Mouse (Mus musculus): ENCODE results near the gene Gda. TPM values are rescaled to one million over a fixed set of nuclear protein-coding genes. Genes with fewer than 3 reads are reported as not detected.

Gda gene
- total RNA-seq, 2 experiments from 2014 or later: 124 to 132 TPM

DNA sequence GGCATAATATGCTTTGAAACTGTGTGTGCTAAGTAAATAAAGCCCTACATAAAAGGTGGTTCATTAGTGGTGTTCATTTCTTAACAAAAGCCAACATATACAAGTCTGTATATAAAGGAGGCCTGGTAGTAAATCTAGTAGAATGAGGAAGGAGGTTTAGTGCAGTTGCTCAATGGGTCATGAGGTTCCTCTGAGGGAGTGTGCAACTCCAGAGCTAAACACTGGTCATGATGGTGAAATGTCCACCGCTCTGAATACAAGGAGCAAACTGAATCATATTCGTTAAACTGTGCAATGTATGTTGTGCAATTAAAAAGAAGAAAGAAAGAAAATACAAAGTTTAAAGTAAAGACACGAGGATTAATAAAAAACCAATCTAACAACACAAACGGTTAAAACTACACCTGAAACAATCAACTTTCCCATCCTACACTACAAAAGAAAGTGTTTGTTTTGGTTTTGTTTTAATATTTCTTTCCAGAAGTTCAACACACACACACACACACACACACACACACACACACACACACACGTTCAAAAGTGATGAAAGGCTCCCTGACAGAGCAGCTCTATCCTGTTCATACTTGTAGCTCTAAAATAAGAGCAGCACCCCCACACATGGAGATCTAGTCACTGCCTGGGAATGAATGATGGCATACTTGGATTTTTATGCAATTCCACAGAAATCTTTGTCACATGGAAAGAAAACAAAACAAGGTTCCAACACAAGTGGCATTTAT lies 11.9 kb downstream of the Gda start:
- intact Hi-C loops (cut with DNase I): no loop called here
- no peak for DNase-seq

DNA sequence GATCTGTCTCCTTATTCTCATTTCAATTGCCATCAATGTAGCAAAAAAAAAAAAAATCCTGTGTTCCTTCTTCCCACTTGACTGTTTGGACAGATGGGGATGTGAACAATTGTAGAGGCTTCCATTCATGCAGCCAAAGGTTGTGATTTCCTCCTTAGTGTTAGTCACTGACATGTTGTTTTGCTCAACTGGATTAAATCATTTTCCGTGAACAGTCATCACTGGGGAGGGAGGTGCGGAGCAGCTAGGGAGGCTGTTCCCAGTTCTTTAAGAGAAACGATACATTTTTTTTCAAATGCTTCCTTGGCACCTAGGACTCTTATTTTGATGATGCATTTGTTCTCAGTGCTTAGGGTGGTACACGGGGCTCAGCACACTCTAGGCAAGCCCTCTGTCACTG lies 15.8 kb downstream of the Gda start:
- DNase-seq: no peak
- intact Hi-C loops (cut with DNase I): loop anchor here (2.0 kb wide), 1 partner anchor 45 kb away; no protein-coding TSS in a partner anchor

DNA sequence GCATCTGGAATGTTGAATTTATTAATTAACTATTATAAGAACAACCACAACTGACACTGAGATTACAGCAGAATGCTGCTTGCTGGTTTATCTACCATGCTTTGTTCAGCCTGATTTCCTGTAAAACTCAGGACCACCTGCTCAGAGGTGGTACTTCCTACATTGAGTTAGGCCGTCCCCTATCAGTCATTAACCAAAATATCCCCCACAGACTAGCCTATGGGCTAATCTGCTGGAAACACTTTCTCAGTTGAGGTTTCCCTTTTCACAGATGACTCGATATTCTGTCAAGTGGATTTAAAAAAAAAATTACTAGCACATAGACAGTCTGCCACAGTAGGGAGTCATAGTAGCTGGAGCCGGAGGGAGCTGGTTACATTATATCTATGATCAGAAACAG lies 31.5 kb downstream of the Gda start:
- DNase-seq: no peak
- intact Hi-C loops (cut with DNase I): no loop called here

DNA sequence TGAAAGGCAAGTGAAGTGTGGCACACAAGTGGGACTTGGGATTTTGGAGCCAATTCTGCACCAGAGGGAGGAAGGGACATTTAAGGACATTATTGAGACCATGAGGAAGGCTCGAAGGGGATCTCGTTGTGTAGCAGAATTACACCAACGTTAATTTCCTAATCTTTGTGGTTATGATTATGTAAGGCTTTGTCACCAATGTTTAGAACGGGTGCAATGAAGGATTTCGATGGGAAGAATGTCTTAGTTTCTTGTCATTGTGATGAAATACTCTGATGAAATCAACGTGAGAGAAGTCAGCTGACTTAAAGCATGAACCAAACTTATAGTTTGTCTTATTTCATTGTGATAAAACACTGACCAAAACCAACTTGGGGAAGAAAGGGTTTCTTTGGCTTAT lies 32.4 kb downstream of the Gda start:
- intact Hi-C loops (cut with DNase I): no loop called here

DNA sequence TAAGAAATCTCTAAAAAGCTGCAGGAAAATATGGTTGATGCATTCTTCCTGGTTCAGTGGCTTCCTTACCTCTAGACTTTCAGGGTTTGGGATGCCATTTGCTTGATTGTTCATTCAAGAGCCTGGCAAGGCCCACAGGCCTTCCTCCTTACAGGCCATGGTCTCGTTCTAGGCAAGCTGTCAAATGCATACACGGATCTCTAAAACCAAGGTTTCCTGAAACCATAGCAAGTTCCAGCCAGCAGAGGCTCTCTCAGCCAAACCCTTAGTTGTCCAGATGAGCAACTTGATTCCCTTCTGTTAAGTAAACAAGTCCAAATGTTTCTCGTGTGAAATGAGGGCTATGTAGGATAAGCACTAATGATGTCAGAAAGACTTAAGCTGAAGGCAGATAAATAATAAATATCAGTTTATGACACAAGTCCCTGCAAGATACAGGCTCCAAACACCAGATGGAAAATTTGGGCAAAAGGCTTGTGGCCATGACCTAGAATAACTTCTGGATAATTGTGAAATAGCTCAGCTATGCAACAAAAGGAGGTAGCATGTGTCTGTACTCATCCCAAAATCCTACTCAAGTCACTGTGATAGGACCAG lies 34.0 kb downstream of the Gda start:
- DNase-seq: no peak
- intact Hi-C loops (cut with DNase I): no loop called here

More for the DNA sequence above, 32.4 kb downstream of the Gda start:
- DNase-seq: no peak

DNA sequence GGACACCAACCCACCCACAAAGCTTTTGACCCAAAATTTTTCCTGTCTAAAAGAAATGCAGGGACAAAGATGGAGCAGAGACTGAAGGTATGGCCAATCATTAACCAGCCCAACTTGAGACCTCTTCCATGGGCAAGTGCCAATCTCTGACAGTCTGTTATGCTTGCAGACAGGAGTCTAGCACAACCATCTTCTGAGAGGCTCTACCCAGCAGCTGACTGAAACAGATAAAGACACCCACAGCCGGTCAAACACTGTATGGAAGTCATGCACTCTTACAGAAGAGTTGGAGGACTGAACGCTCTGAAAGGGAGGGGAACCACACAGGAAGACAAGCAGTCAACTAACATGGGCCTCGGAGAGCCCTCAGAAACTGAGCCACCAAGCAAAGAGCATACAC lies 36.7 kb downstream of the Gda start:
- no peak for DNase-seq
- intact Hi-C loops (cut with DNase I): no loop called here

DNA sequence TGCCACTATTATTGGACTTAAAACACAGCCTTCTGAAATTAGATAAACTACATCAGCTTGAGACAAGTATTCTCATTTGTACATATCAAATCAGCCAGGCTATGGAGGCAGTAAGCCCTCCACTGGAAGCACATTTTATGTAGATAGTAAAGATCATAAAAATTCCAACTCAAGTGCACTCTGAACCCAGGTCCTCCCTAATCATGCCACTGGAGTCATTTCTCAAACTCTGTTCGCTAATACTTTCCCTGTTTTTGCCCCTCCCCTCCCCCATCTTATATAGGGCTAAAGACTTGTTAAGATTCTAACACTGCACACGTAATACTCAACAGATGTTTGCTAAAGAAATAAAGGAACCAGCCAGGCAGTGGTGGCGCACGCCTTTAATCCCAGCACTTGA lies 39.9 kb downstream of the Gda start:
- intact Hi-C loops (cut with DNase I): no loop called here
- no peak for DNase-seq

- DNase-seq: no peak
- intact Hi-C loops (cut with DNase I): no loop called here
These were observed 40.4 kb downstream of the Gda start for GRCm38 (mm10) chr19:21432879-21433278.

GRCm38 (mm10) chr19:21432286-21432685 lies 41.0 kb downstream of the Gda start:
- intact Hi-C loops (cut with DNase I): no loop called here
- no peak for DNase-seq

DNA sequence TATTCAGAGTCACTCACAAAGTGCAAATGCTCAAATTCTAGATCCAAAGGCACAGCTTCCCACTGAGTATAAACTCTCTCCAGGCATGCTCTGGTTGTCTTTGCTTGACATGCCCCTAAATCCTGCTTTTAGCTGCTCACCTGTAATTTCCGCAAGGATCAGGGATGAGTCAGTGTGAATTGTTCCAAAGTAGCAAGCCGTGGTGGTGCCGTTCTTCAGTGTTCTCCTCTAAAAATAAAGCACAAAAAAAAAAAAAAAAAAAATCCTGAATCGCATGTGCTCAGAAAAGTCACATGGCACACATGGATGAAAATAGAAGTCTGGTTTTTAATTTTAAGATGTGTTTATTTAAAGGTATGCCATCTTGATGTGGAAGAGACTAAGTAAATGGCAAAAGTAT lies 47.9 kb downstream of the Gda start:
- intact Hi-C loops (cut with DNase I): no loop called here
- no peak for DNase-seq

DNA sequence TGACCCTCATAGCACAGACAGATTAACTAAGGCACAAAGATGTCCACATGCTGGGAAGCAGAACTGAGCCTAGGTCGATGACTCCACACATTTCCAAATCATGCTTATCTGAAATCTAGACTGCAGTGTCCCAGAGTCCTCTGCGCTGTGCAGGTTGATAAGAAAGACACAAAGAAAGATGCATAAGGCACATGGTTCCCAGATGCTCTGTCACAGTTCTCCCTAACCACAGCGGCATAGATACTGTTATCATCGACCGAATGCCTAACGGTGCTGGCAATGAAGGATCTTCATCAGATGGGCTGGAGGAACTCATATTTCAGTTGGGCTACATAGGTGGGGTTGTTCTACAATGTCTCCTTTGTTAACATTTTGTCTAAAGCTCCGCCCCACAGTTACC lies 49.5 kb downstream of the Gda start:
- intact Hi-C loops (cut with DNase I): no loop called here
- no peak for DNase-seq

DNA sequence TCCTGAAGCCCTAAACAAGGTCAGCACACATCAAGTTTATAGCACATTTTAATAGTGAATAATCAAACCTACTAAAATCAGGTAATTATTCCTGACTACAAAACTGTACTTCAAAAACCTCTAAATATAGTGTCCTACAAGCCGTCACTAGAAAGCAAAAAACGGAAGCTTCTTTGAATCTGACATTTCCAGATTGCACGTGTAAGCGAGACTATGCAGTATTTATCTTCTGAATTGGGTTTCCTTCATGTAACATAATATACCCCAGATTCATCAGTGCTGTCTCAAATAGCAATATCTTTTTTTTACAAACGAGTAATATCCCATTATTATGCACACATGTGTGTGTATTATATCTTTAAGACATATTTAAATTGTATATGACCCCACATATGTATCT lies 54.8 kb downstream of the Gda start:
- no peak for DNase-seq
- intact Hi-C loops (cut with DNase I): no loop called here

DNA sequence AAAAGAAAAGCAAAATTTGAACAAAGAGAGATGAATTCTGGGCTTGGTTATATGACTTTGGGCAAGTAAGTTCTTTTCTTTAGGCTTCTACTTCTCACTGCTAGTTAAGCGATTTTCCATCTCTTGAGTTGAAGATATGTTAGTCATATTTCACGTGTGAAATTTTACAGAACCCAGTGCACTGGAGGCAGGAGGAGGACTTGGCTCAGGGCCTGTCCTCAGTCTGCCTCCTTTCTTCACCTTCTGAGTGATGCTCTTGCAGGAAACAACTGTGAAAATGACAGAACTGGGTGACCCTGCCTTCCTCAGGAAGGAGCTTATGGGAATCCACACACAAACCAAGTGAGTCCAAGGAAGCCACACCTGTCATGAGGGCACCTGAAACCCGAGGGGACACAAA lies 57.9 kb downstream of the Gda start:
- intact Hi-C loops (cut with DNase I): no loop called here
- no peak for DNase-seq

GRCm38 (mm10) chr19:21409178-21409577 lies 64.1 kb downstream of the Gda start:
- DNase-seq: no peak
- intact Hi-C loops (cut with DNase I): no loop called here

DNA sequence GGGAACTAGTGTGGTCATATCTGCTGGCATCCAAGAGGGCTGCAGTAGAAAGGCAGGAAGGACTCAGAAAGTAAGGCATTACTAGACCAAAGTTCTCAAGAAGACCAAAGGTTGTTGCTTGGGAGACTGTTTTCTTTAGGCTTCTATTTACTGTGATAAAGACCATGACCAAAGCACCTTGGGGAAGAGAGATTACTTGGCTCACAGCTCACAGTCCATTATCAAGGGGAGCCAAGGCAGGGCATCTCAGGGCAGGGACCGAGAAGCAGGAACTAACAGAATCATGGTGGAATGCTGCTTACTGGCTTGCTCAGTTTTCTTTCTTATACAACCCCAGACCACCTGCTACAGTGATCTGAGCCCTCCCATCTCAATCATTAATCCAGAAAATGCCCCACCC lies 65.9 kb downstream of the Gda start:
- no peak for DNase-seq
- intact Hi-C loops (cut with DNase I): no loop called here

DNA sequence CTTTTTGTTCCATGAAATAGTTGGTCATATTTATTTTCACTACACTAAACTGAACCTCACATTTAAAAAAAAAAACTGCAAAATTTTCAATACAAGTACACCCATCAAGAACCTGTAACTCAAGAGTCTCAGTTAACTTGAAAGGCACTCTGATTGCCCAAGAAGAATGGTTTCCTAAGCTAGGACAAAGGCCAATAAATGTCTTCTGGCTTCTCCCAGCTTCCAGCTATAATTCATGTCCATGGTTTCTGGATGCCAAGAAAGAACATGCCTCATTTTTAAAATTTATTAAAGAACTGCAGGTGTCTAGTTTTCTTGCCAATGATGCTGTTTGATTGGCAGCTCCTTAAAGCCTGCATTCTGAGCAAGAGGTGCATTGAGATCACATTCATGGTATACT lies 75.3 kb downstream of the Gda start:
- no peak for DNase-seq
- intact Hi-C loops (cut with DNase I): no loop called here

GRCm38 (mm10) chr19:21396364-21396763 lies 76.9 kb downstream of the Gda start:
- intact Hi-C loops (cut with DNase I): no loop called here
- no peak for DNase-seq

GRCm38 (mm10) chr19:21390904-21391303 lies 82.3 kb downstream of the Gda start:
- DNase-seq: no peak
- intact Hi-C loops (cut with DNase I): no loop called here

GRCm38 (mm10) chr19:21386842-21387241 lies 86.4 kb downstream of the Gda start:
- no peak for DNase-seq
- intact Hi-C loops (cut with DNase I): no loop called here

DNA sequence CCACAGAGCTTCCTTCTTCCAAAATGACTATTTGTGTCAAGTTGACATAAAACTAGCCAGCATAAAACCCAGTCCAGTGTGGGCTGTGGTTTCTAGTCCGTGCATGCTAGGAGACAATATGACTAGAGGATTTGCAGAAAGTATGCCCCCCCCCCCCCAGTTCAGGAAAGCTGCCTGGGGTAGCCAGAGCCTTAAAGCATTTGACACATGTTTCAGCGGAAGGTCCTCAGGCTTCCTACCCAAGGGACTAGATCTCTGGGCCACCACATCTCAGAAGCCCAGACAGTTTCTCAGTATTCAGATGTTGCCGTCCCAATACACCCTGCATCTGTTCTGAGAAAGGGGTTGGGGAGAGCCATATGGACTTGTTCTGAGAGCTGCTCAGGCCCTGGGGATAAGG lies 89.0 kb downstream of the Gda start:
- intact Hi-C loops (cut with DNase I): no loop called here
- DNase-seq: no peak

- DNase-seq: no peak
- intact Hi-C loops (cut with DNase I): no loop called here
These were observed 89.6 kb downstream of the Gda start for GRCm38 (mm10) chr19:21383491-21384226.

- intact Hi-C loops (cut with DNase I): no loop called here
These were observed 91.5 kb downstream of the Gda start for GRCm38 (mm10) chr19:21381696-21382095.

More at GRCm38 (mm10) chr19:21381696-21382095, 91.5 kb downstream of the Gda start:
- DNase-seq: no peak

Data from left cerebral cortex, postnatal 4 days (tissue).